Mouse (Mus musculus) right cerebral cortex, postnatal 25 days (tissue): ENCODE results near the gene Gm9970.
"Not testable (repeated sequence)": the region's sequence is repeated elsewhere in the genome, so short reads cannot be mapped to it uniquely, and the experiment has no call there.

Experiments used
- DNase-seq: peaks from one replicate; pipeline ENCODE4 v3.0.0; 2022

Gm9970 gene

DNA sequence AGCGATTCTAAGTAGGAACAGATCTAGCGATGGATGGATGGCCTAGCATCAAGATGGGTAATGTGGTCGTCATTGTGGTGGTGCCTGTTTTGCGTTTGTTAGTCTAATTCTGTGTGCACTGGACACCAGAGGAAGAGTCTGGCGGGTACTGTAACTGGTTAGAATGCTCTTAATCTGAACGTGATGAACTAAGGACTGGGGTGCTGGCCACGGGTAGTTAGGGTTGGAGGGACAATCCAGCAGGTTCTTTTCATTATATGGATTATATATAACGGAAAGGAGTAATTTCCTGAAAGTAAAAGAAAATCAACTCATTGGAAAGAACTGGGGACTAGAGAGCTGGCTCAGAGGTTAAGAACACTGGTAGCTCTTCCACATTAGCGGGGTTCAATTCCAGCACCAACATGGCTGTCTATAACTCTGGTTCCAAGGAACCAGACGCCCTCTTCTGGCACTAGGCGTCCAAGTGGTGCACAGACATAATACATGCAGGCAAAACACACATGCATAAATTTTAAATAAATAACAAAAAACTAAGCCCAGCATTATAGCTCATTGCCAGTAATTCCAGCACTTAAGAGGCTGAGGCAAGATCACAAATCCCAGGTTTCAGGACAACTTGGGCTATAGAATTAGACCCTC, 19.6 kb downstream of the Gm9970 start:
- DNase-seq, result peak; percentile 12

DNA sequence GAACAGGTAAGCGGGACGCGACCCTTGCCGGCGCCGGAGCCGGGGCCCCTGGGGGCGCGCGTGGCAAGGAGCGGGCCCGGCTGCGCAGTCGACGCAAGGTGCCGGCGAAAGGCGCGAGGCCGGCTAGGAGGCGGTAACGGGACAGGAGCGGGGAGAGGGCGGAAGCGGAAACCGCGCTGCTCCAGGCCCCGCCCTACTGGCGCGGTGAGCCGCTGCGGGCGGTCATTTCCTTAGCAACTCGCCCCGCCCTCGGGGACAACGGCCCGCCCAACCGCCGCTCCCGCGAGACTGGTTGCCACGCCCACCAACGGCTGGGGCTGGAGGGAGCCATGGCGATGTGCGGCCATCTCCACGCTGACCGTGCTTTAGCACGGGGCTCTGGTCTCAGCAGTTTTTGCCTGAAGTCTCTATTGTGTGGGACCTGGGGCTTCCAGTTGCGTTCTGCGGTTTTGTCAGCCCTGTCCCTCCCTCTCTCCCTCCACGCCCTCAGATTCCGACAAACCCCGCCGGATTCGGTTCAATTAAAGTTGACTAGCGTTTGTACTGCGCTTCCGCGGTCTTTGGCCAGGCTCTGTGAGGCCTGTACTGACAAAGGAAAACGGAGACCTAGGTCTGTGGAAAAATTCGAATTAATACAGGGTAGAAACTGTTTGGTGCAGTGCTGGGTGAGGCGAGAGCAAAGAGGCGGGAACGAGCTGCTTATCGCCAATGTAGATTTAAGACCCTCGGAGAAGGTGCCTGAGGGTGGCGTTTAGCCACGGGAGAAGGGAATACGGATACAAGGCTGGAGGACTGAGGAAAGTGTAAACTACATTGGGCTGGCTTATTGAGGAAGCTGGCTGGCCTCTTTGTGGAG, 20.4 kb downstream of the Gm9970 start, which contains the start of gene Ppm1g:
Ppm1g (minus strand) TSS at position 240 of the 856 bp plus-strand sequence.
- peak; percentile 97 for DNase-seq

DNA sequence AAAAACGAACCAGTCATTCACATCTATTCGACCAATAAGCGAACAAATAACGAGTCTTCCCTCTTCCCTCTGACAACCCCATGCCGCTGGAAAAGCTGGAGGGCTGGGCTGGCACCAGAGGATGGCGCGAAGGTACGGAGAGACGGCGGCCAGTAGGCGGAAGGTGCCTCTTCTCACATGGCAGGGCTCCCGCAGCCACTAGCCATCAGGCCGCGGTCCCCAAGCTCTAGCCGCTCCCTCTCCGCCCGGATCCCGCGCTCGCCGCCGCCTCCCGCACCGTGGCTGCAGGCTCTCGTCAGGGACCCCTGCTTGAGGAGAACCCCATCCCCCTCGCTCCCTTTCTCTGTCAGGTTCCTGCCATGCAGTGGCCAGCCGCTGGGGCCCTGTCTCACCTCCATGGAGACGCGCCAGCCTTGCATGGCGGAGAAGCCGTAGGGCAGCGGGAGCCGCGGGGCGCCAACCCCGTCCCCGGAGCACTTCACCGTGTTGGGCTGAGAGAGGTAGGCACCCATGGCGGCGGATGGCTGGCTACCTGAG, 21.1 kb downstream of the Gm9970 start:
- DNase-seq, result peak; percentile 55

- DNase-seq, result no peak
These were observed 21.6 kb downstream of the Gm9970 start for GRCm38 (mm10) chr5:31219474-31219873.

- no peak for DNase-seq
These were observed 22.0 kb downstream of the Gm9970 start for GRCm38 (mm10) chr5:31219070-31219469.

GRCm38 (mm10) chr5:31218294-31218693, 22.7 kb downstream of the Gm9970 start:
- DNase-seq, result no peak

GRCm38 (mm10) chr5:31216554-31216953, 24.5 kb downstream of the Gm9970 start:
- not testable (repeated sequence) for DNase-seq

- DNase-seq, result no peak
These were observed 36.6 kb downstream of the Gm9970 start for GRCm38 (mm10) chr5:31204421-31204820.

DNA sequence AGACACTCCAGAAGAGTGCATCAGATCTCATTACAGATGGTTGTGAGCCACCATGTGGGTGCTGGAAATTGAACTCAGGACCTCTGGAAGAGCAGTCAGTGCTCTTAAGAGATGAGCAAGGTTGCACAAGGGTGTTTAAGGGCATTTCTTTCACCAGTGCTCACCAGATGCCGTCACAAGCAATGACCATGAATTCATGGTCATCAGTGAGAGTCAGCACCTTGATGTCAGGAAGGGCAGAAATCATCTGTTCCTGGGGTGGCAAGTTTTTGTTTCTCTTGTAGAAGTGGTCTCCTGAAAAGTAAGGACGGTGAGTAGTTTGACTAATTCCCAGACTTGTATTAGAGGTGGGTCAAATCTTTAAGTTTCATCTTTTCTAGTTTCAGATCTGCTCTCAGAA, 37.2 kb downstream of the Gm9970 start:
- no peak for DNase-seq

GRCm38 (mm10) chr5:31202933-31203332, 38.1 kb downstream of the Gm9970 start:
- no peak for DNase-seq

DNA sequence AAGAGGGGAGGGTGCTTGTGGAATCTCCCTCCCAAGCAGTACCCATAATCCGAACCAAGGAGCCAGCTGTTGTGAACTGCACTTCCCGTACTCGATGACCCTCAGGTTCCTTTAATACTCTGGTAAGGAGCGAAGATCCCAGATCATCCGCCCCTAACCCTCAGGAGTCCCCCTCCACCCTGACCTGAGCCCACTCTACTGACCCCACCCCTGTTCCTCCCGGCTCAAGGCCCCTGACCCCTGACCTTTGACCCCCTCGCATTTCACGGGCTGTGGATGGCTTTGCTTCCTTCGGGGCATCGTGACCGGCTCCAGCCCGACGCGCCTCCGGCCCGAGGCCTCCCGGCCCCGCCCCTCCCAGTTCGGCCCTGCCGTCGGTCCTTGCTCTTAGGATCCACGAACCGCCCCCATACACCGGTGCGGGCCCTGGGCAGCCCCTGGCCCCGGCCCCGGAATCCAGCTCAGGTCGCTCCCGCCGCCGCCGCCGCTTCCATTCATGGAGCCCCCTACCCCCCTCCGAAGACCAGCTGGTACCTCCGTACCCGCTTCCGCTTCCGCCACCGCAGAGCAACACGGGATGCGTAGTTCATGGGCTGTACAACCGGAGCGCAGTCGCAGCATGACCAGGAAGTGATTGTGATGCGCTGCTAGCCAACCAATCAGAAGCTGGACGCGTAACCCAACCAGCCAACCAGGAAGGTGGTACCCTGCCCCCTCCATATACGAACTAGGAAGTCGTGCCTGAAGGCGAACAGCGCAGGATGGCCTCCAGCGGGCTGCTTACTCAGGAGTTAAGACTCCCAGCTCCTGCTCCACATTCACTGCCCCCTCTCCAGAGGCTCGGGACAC, 39.1 kb downstream of the Gm9970 start, which contains the start of gene Zfp513:
Zfp513 (minus strand) TSS at position 562 of the 849 bp plus-strand sequence.
- peak; percentile 97 for DNase-seq

GRCm38 (mm10) chr5:31201042-31201741, 39.8 kb downstream of the Gm9970 start:
- no peak for DNase-seq

GRCm38 (mm10) chr5:31200327-31200768, 40.7 kb downstream of the Gm9970 start:
- no peak for DNase-seq

DNA sequence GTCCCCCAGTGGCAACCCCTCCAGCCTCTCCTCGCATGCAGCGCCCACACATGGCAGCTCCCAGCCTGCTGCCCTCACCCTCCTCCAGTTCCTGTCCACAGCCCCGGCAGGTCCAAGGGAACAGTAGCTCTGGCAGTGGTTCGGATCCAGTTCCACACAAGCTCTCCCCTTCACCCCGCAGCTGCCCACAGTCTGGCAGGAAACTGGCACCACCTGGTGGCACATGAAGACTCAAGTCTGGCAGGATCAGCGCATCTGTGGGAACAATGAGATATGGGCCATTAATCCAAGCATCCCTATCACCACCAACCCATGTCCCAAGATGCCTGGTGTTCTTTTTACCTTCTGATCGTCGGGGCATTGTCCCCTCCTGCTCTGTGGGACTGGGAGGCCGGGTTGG, 41.1 kb downstream of the Gm9970 start:
- DNase-seq, result no peak

DNA sequence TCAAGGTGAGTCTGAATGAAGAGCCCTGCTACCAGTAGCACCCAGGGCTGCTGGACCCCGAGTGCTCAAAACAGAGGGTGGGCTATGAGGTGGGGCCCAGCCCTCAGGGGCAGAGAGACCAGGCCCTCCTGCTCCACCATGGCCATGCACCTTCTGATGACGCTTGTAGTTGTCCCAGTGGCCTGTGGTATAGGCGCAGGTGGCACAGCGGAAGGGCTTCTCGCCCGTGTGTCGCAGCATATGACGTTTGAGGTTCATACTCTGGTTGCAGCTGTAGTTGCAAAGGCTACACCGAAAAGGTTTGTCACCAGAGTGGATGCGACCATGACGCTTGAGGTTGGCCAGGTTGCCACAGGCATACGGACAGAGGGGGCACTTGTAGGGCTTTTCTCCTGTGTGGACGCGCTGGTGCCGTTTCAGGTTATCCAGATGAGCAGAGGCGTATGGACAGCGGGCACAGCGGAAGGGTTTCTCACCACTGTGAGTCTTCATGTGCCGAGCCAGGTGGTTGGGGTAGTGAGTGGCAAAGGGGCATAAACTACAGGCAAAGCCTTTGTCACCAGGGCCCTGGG, 41.6 kb downstream of the Gm9970 start:
- no peak for DNase-seq

GRCm38 (mm10) chr5:31198616-31199320, 42.3 kb downstream of the Gm9970 start:
- DNase-seq, result no peak

DNA sequence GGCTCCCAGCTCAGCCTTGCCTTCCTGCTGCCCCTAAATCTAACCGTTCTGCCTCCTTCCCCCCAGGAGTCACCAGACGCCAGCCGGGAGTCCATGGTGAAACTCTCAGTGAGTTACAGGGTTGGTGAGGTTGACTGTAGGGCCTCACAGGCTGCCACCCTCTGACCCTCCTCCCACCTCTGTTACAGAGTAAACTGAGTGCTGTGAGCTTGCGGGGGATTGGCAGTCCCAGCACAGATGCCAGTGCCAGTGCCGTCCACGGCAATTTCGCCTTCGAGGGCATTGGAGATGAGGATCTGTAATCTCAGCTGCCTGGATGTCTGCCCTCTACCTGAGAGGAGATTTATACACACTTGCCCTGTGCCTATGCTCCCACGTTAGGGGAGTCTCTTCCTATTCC, 42.9 kb downstream of the Gm9970 start:
- no peak for DNase-seq

DNA sequence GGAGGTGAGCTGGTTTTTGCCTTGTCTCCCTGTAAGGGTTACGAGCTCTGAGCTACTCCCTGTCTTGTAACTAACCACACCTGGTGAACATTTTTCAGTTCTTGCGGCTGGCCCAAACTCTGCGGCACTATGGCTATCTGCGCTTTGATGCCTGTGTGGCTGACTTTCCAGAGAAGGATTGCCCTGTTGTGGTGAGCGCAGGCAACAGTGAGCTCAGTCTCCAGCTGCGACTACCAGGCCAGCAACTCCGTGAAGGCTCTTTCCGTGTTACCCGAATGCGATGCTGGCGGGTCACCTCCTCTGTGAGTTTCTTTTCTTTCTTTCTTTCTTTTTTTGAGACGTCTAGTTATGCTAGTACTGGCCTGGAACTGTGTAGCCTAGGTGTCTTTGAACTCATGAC, 44.0 kb downstream of the Gm9970 start:
- DNase-seq, result no peak

DNA sequence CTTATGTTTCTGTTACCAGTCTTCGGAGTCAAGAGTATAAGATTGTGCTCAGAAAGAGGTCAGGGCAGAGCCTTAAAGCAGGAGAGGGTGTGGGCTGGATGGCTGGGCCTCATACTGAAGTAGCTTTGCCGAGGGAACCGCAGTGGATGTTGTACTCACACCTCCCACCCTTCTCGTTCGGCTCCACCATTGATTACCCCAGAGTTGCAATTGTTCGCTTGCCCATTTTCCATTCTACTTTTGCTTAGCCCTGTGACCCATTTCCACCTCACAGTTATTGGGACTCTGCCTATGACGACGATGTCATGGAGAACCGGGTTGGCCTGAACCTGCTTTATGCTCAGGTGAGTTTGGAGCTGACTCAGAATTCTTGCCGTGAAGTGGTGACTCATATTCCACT, 44.8 kb downstream of the Gm9970 start:
- no peak for DNase-seq

DNA sequence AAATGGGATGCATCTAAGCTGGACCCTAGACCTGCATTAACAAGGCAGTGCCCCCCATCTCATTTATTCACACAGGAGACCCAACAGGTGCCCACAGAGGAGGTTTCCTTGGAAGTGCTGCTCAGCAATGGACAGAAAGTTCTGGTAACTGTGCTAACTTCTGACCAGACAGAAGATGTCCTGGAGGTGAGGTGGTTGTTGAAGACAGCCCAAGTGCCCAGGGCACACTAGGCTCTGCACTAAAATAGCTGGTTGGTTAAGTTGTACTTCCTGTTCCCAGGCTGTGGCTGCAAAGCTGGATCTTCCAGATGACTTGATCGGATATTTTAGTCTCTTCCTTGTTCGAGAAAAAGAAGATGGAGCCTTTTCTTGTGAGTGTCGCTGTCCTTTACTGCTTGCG, 45.4 kb downstream of the Gm9970 start:
- DNase-seq, result no peak
